Mouse (Mus musculus): ENCODE data around the gene Trappc11.

- TF ChIP-seq POLR2A (IDR thresholded peaks at IDR 0.05; ENCODE audit: control insufficient read depth, extremely low read depth, insufficient read depth, low read length, poor library complexity) (no peak), CTCF (IDR thresholded peaks at IDR 0.05; ENCODE audit: borderline replicate concordance, control insufficient read depth, extremely low read depth, insufficient read depth, low read length, poor library complexity) (no peak)
These were observed 40.2 kb downstream of the Trappc11 start for GRCm38 (mm10) chr8:47493106-47493505.

All from thymus, adult 2 months (tissue).